Mouse (Mus musculus): ENCODE measurements at regions not wholly inside any gene's neighbourhood (a gene's known extent, or its start where the extent isn't known, plus 50 kb on each side); places are given as distances from the start of the nearest gene placed in this dataset.

DNA sequence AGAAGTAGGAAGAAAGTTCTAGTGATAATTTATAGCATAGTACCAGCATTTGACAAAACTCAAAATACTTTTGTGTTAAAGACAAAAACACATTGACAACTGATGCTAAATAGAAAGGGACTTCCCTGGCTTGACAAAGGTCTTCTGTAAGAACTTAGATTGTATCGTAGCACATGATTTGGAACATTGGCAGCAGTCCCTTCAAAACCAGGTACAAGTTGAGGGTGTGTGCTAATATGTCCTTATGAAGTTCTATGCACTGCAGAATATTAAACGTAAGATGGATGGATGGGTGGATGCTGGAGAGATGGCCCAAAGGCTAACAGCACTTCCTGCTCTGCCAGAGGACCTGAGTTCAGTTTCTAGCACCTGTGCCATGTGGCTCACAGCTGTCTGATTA, 67.8 kb upstream of the Oxtr start:
- Histone ChIP-seq H3K27ac (ENCODE audit: insufficient read depth, low read depth, low read length, poor library complexity, severe bottlenecking) (no peak overlapping the region), H3K9me3 (ENCODE audit: control insufficient read depth, insufficient read depth, low read depth, low read length) (no peaks in the 10 kb centered on the region), H3K4me1 (ENCODE audit: control insufficient read depth in 2 of 2, insufficient read depth in 2 of 2, low read length in 2 of 2, poor library complexity in 1 of 2) (peaks cover 0 to 5% of the 10 kb centered on the region in 2 experiments; a peak in 2 of 4 replicates), H3K4me3 (ENCODE audit: insufficient read depth in 1 of 2, low read depth in 1 of 2, low read length in 2 of 2, poor library complexity in 1 of 2, severe bottlenecking in 1 of 2) (no peak overlapping the region), H3K36me3 (ENCODE audit: control insufficient read depth, insufficient read depth, low read length, poor library complexity, severe bottlenecking) (no peaks in the 10 kb centered on the region), H3K9ac (ENCODE audit: insufficient read depth, low read depth, low read length, poor library complexity, severe bottlenecking) (no peak overlapping the region)
- DNase-seq (ENCODE audit: low read depth, low spot score), result no peak
- TF ChIP-seq ZC3H11A (IDR thresholded peaks at IDR 0.05; ENCODE audit: borderline replicate concordance, low read depth, low read length) (no peak), CHD2 (IDR thresholded peaks at IDR 0.05; ENCODE audit: low read depth, low read length) (no peak), MAFK (IDR thresholded peaks at IDR 0.05; ENCODE audit: insufficient read depth, low read depth, low read length) (no peak), ZNF384 (IDR thresholded peaks at IDR 0.05; ENCODE audit: low read depth, low read length) (no peak), HCFC1 (IDR thresholded peaks at IDR 0.05; ENCODE audit: borderline replicate concordance, insufficient read depth, low read length) (no peak)
- in situ Hi-C loops (cut with MboI; ENCODE audit: low sequenced_read_pairs in 2 of 2, unreplicated experiment in 2 of 2), result no loop called here

- TF ChIP-seq ZNF384 (IDR thresholded peaks at IDR 0.05; ENCODE audit: low read depth, low read length), result no peak
- no peak for TF ChIP-seq HCFC1 (IDR thresholded peaks at IDR 0.05; ENCODE audit: borderline replicate concordance, insufficient read depth, low read length)
- no peak for TF ChIP-seq CHD2 (IDR thresholded peaks at IDR 0.05; ENCODE audit: low read depth, low read length)
- TF ChIP-seq ZC3H11A (IDR thresholded peaks at IDR 0.05; ENCODE audit: borderline replicate concordance, low read depth, low read length), result no peak
- TF ChIP-seq MAFK (IDR thresholded peaks at IDR 0.05; ENCODE audit: insufficient read depth, low read depth, low read length), result no peak
- in situ Hi-C loops (cut with MboI; ENCODE audit: low sequenced_read_pairs in 2 of 2, unreplicated experiment in 2 of 2), result no loop called here
- Histone ChIP-seq H3K27ac (ENCODE audit: insufficient read depth, low read depth, low read length, poor library complexity, severe bottlenecking) (no peak overlapping the region), H3K4me3 (ENCODE audit: insufficient read depth in 1 of 2, low read depth in 1 of 2, low read length in 2 of 2, poor library complexity in 1 of 2, severe bottlenecking in 1 of 2) (no peak overlapping the region), H3K4me1 (ENCODE audit: control insufficient read depth in 2 of 2, insufficient read depth in 2 of 2, low read length in 2 of 2, poor library complexity in 1 of 2) (peaks cover 0 to 6% of the 10 kb centered on the region in 2 experiments; a peak in 2 of 4 replicates), H3K9ac (ENCODE audit: insufficient read depth, low read depth, low read length, poor library complexity, severe bottlenecking) (no peak overlapping the region), H3K9me3 (ENCODE audit: control insufficient read depth, insufficient read depth, low read depth, low read length) (no peaks in the 10 kb centered on the region), H3K36me3 (ENCODE audit: control insufficient read depth, insufficient read depth, low read length, poor library complexity, severe bottlenecking) (no peaks in the 10 kb centered on the region)
- DNase-seq (ENCODE audit: low read depth, low spot score), result no peak
Measured at GRCm38 (mm10) chr6:112556401-112557165, 66.8 kb upstream of the Oxtr start.

DNA sequence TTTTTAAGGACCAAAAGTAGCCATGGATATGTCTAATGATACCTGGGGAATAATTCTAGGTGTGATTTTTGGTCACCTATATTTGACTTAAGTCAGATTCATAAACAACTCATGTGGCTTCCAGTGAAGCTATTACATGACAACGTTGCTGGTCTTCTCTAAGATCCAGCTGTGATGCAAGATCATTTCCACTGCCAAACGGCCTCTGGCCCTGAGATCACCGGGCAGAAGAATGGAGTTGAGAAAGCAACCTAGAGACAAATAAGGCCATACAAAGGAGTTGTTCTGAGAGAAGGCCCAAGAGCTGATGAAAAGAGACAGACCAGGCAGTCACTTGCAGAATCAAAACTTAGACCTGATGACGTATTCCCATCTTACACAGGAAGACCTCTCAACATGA, 64.3 kb upstream of the Oxtr start:
- Histone ChIP-seq H3K4me3 (ENCODE audit: insufficient read depth in 1 of 2, low read depth in 1 of 2, low read length in 2 of 2, poor library complexity in 1 of 2, severe bottlenecking in 1 of 2) (no peak overlapping the region), H3K36me3 (ENCODE audit: control insufficient read depth, insufficient read depth, low read length, poor library complexity, severe bottlenecking) (no peaks in the 10 kb centered on the region), H3K27ac (ENCODE audit: insufficient read depth, low read depth, low read length, poor library complexity, severe bottlenecking) (no peak overlapping the region), H3K4me1 (ENCODE audit: control insufficient read depth in 2 of 2, insufficient read depth in 2 of 2, low read length in 2 of 2, poor library complexity in 1 of 2) (peaks cover 0 to 6% of the 10 kb centered on the region in 2 experiments; a peak in 2 of 4 replicates), H3K9ac (ENCODE audit: insufficient read depth, low read depth, low read length, poor library complexity, severe bottlenecking) (no peak overlapping the region), H3K9me3 (ENCODE audit: control insufficient read depth, insufficient read depth, low read depth, low read length) (no peaks in the 10 kb centered on the region)
- in situ Hi-C loops (cut with MboI; ENCODE audit: low sequenced_read_pairs in 2 of 2, unreplicated experiment in 2 of 2), result no loop called here
- TF ChIP-seq ZNF384 (IDR thresholded peaks at IDR 0.05; ENCODE audit: low read depth, low read length) (no peak), CHD2 (IDR thresholded peaks at IDR 0.05; ENCODE audit: low read depth, low read length) (no peak), HCFC1 (IDR thresholded peaks at IDR 0.05; ENCODE audit: borderline replicate concordance, insufficient read depth, low read length) (no peak), MAFK (IDR thresholded peaks at IDR 0.05; ENCODE audit: insufficient read depth, low read depth, low read length) (no peak), ZC3H11A (IDR thresholded peaks at IDR 0.05; ENCODE audit: borderline replicate concordance, low read depth, low read length) (no peak)
- DNase-seq (ENCODE audit: low read depth, low spot score), result no peak

DNA sequence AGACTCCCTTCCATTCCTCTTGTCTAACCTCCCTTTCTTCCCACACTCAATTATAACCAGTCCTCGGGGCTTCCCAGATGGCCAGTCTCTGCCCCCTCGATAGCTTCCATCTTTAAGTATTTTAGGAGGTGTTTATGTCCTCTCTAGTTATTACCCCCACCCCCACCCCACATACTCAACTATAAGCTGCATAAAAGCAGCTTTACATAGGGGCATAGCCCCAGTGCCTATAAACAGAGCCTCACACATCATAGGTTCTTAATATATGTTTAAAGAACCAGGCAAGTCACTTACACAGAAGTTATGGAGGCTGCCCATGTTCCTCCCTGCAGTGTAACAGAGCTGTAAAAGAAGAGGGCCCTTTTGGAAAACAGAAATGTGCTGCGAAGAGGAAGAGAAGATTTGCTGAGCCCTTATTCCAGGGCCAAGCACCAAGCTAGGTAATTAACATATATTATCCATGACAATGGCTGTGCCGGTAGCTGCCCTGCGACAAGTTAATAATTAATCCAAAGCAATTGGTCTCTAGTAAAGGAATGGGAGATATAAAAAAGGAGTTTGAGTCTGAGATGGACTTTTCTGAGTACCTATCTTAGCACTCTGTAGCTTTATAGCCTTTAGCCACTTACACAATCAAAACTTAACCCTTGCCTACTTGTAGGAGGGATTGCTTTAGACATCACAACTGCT, 63.6 kb upstream of the Oxtr start:
- no peak for DNase-seq (ENCODE audit: low read depth, low spot score)
- Histone ChIP-seq H3K27ac (ENCODE audit: insufficient read depth, low read depth, low read length, poor library complexity, severe bottlenecking) (no peak overlapping the region), H3K4me3 (ENCODE audit: insufficient read depth in 1 of 2, low read depth in 1 of 2, low read length in 2 of 2, poor library complexity in 1 of 2, severe bottlenecking in 1 of 2) (no peak overlapping the region), H3K4me1 (ENCODE audit: control insufficient read depth in 2 of 2, insufficient read depth in 2 of 2, low read length in 2 of 2, poor library complexity in 1 of 2) (peaks cover 0 to 6% of the 10 kb centered on the region in 2 experiments; a peak in 2 of 4 replicates), H3K36me3 (ENCODE audit: control insufficient read depth, insufficient read depth, low read length, poor library complexity, severe bottlenecking) (no peaks in the 10 kb centered on the region), H3K9ac (ENCODE audit: insufficient read depth, low read depth, low read length, poor library complexity, severe bottlenecking) (no peak overlapping the region), H3K9me3 (ENCODE audit: control insufficient read depth, insufficient read depth, low read depth, low read length) (no peaks in the 10 kb centered on the region)
- no peak for TF ChIP-seq CHD2 (IDR thresholded peaks at IDR 0.05; ENCODE audit: low read depth, low read length)
- TF ChIP-seq MAFK (IDR thresholded peaks at IDR 0.05; ENCODE audit: insufficient read depth, low read depth, low read length), result no peak
- no peak for TF ChIP-seq ZC3H11A (IDR thresholded peaks at IDR 0.05; ENCODE audit: borderline replicate concordance, low read depth, low read length)
- no peak for TF ChIP-seq HCFC1 (IDR thresholded peaks at IDR 0.05; ENCODE audit: borderline replicate concordance, insufficient read depth, low read length)
- in situ Hi-C loops (cut with MboI; ENCODE audit: low sequenced_read_pairs in 2 of 2, unreplicated experiment in 2 of 2), result no loop called here
